Mouse (Mus musculus): ENCODE measurements around the gene Cacnb4. TPM values are rescaled to one million over a fixed set of nuclear protein-coding genes. Genes with fewer than 3 reads are reported as not detected.

Cacnb4 gene
- polyA plus RNA-seq, 1 experiment from 2014 or later: 10.4 TPM

DNA sequence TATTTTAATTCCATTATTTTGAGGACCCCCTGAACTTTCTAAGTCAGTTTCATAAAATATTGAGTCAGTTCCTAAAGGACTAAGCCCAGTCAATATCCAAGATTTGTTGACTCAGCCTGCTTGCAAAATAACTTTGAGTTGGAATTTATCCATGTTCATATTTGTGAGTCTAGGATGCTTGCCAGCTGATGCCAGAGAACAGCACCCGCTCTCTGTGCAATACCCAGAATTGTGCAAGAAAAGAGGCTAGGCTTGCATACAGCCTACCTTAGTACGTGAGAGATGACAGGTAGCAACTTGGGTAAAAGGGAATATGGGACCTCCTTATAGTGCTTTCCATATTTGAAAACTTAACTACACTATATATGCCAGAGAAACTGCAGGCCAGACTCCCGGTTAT, 171.9 kb downstream of the Cacnb4 start:
- Histone ChIP-seq H3K9me3 (no peaks in the 10 kb centered on the region), H3K4me1 (replicated peaks) (no peaks in the 10 kb centered on the region), H3K27ac (no peak overlapping the region), H3K9ac (replicated peaks) (no peak overlapping the region), H3K4me2 (replicated peaks) (no peak overlapping the region), H3K4me3 (replicated peaks) (no peak overlapping the region), H3K27me3 (no peaks in the 10 kb centered on the region), H3K36me3 (no peaks in the 10 kb centered on the region)
- WGBS: 96% methylated on average over 3 of the region's 3 CpGs
- no peak for ATAC-seq

- WGBS: 67% methylated on average over 6 of the region's 6 CpGs
- H3K9ac ChIP-seq (replicated peaks): no peak overlapping the region
Measured at GRCm38 (mm10) chr2:52499849-52500262, 176.8 kb downstream of the Cacnb4 start.

GRCm38 (mm10) chr2:52499101-52499537, 177.5 kb downstream of the Cacnb4 start:
- no peaks in the 10 kb centered on the region for H3K4me1 ChIP-seq (replicated peaks)
- no peaks in the 10 kb centered on the region for H3K36me3 ChIP-seq
- ATAC-seq: no peak
- no peak overlapping the region for H3K4me3 ChIP-seq (replicated peaks)
- no peaks in the 10 kb centered on the region for H3K27me3 ChIP-seq
- no peak overlapping the region for H3K27ac ChIP-seq
- no peak overlapping the region for H3K9ac ChIP-seq (replicated peaks)
- 74% methylated on average over 12 of the region's 12 CpGs for WGBS
- H3K9me3 ChIP-seq: no peaks in the 10 kb centered on the region
- H3K4me2 ChIP-seq (replicated peaks): no peak overlapping the region

More at GRCm38 (mm10) chr2:52499849-52500262, 176.8 kb downstream of the Cacnb4 start:
- Histone ChIP-seq H3K9me3 (no peaks in the 10 kb centered on the region), H3K4me3 (replicated peaks) (no peak overlapping the region), H3K36me3 (no peaks in the 10 kb centered on the region), H3K4me2 (replicated peaks) (no peak overlapping the region), H3K27me3 (no peaks in the 10 kb centered on the region), H3K27ac (no peak overlapping the region), H3K4me1 (replicated peaks) (no peaks in the 10 kb centered on the region)
- ATAC-seq: peak; percentile 48; the same call in 1 of the 2 replicates

GRCm38 (mm10) chr2:52495097-52495694, 181.4 kb downstream of the Cacnb4 start:
- Histone ChIP-seq H3K27ac (no peak overlapping the region), H3K27me3 (no peaks in the 10 kb centered on the region), H3K4me1 (replicated peaks) (no peaks in the 10 kb centered on the region), H3K9ac (replicated peaks) (no peak overlapping the region), H3K4me2 (replicated peaks) (no peak overlapping the region), H3K36me3 (no peaks in the 10 kb centered on the region), H3K4me3 (replicated peaks) (no peak overlapping the region), H3K9me3 (no peaks in the 10 kb centered on the region)
- 0 out of 2 replicates have a peak, but pooled peaks have one; percentile 58 for ATAC-seq
- 79% methylated on average over 11 of the region's 11 CpGs for WGBS

DNA sequence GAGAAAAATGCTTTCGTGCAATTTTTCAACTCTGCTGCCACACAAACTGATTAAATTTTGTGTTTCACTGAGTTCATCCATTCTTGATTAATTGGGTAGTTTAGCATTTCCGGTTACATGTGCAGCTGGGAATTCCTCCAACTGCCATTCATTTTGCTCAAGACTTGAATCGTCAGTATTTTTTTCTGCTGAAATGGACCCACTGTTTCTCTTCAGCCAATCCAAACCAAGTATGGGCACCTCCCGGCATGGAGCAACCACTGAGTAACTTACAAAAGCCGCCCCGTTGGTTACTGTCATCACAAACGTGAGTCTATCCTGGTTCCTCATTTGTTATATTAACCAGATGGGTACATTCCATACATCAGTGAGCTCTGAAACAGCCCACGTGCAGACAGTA, 182.4 kb downstream of the Cacnb4 start:
- H3K9me3 ChIP-seq: no peaks in the 10 kb centered on the region
- H3K4me2 ChIP-seq (replicated peaks): no peak overlapping the region
- no peaks in the 10 kb centered on the region for H3K27me3 ChIP-seq
- no peak overlapping the region for H3K27ac ChIP-seq
- 84% methylated on average over 8 of the region's 8 CpGs for WGBS
- no peak overlapping the region for H3K4me3 ChIP-seq (replicated peaks)
- H3K4me1 ChIP-seq (replicated peaks): no peaks in the 10 kb centered on the region
- no peaks in the 10 kb centered on the region for H3K36me3 ChIP-seq
- no peak for ATAC-seq
- H3K9ac ChIP-seq (replicated peaks): no peak overlapping the region

DNA sequence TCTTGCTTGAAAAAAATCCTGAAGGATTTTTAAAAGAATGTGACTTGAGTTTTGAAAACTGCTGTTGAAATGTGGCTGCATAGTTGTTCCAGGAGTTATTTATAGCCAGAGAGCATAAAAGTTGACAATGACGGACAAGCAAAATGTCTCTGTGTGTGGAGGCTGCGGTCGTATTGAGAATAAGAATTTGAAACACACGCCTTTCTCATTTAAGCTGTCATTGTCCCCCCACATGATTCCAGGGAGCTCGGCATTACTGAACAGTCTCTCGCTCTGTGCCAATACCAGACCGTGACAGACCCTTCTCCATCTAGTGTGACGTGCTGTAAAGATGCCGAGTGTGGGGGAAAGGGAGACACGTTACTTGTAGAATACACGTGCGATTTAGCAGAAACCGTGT, 183.8 kb downstream of the Cacnb4 start:
- WGBS: 75% methylated on average over 13 of the region's 13 CpGs
- H3K27me3 ChIP-seq: no peaks in the 10 kb centered on the region

DNA sequence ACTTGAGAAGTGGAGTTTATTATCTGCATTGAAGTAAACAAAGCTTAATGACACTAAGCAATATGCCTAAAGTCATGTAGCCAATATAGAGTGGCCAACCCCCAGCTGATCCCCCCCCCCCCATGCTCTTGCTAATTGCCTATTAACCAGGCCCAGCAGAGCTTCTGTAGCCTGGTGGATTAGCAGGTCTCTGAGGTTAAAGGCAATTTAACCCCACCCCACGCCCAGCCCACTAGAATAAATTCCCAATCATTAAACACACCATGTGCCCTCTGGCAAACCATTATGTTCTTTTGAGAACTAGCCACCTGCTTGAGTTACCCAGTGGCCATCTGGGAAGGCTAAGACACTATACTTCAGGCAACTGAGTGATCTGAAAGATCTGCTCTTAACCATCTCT, 186.8 kb downstream of the Cacnb4 start:
- Histone ChIP-seq H3K4me3 (replicated peaks) (no peak overlapping the region), H3K9me3 (no peaks in the 10 kb centered on the region)
- WGBS: 19% methylated on average over 1 of the region's 1 CpGs

More for the DNA sequence above, 183.8 kb downstream of the Cacnb4 start:
- no peak overlapping the region for H3K4me2 ChIP-seq (replicated peaks)
- H3K4me3 ChIP-seq (replicated peaks): no peak overlapping the region
- H3K9ac ChIP-seq (replicated peaks): no peak overlapping the region
- H3K27ac ChIP-seq: no peak overlapping the region
- ATAC-seq: no peak
- H3K36me3 ChIP-seq: no peaks in the 10 kb centered on the region
- no peaks in the 10 kb centered on the region for H3K9me3 ChIP-seq
- no peaks in the 10 kb centered on the region for H3K4me1 ChIP-seq (replicated peaks)

DNA sequence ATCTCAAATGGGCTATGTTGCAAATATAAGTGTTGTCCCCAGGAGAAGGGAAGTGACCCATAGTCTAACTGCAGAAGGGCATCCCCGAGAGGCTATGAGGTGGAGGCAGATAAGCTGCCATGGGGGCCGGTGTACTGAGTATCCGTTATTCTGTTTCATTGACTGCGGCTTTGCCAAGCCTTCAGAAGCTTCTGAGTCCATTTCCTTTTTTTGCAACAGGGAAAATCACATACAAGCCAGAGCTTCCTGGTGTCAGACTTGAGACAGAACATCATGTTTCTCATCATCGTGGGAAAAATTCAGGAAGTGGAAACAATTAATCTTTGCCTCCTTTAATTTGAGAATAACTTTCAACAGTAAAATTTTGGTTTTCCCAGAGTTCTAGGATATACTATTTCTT, 193.1 kb downstream of the Cacnb4 start:
- WGBS: 88% methylated on average over 5 of the region's 5 CpGs
- no peak for ATAC-seq

More for the DNA sequence above, 186.8 kb downstream of the Cacnb4 start:
- no peak overlapping the region for H3K4me2 ChIP-seq (replicated peaks)
- no peaks in the 10 kb centered on the region for H3K36me3 ChIP-seq
- no peak overlapping the region for H3K9ac ChIP-seq (replicated peaks)
- H3K27me3 ChIP-seq: no peaks in the 10 kb centered on the region
- H3K4me1 ChIP-seq (replicated peaks): no peaks in the 10 kb centered on the region
- no peak overlapping the region for H3K27ac ChIP-seq
- ATAC-seq: no peak

GRCm38 (mm10) chr2:52480476-52480875, 196.2 kb downstream of the Cacnb4 start:
- Histone ChIP-seq H3K36me3 (peaks cover 18% of the 10 kb centered on the region), H3K4me3 (replicated peaks) (no peak overlapping the region), H3K4me1 (replicated peaks) (no peaks in the 10 kb centered on the region), H3K4me2 (replicated peaks) (no peak overlapping the region), H3K27me3 (no peaks in the 10 kb centered on the region), H3K9ac (replicated peaks) (no peak overlapping the region), H3K27ac (no peak overlapping the region), H3K9me3 (no peaks in the 10 kb centered on the region)
- ATAC-seq: no peak
- WGBS: 89% methylated on average over 8 of the region's 8 CpGs

More for the DNA sequence above, 193.1 kb downstream of the Cacnb4 start:
- Histone ChIP-seq H3K4me1 (replicated peaks) (no peaks in the 10 kb centered on the region), H3K27me3 (no peaks in the 10 kb centered on the region), H3K36me3 (no peaks in the 10 kb centered on the region), H3K9me3 (no peaks in the 10 kb centered on the region), H3K4me3 (replicated peaks) (no peak overlapping the region), H3K27ac (no peak overlapping the region), H3K4me2 (replicated peaks) (no peak overlapping the region), H3K9ac (replicated peaks) (no peak overlapping the region)

DNA sequence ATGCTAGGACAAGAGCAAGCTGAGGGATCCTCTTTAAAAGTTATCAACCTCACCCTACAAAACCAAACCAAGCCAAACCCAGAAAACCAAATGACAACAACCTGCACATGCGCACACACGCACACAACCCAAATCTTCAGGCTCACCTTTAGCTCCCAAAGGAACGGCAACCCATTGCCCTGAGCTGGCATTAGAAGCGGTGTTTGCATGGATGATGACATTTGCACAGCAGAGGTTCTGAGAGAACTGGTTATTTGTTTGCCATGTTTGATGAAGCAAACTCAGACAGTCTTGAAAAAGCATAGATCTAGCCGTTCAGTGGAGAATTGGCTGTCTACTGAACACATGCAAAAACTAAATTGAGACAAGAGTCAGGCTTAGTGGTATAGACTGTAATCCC, 198.1 kb downstream of the Cacnb4 start:
- peaks cover 37% of the 10 kb centered on the region for H3K36me3 ChIP-seq
- H3K27me3 ChIP-seq: no peaks in the 10 kb centered on the region
- WGBS: 90% methylated on average over 5 of the region's 5 CpGs
- H3K4me1 ChIP-seq (replicated peaks): no peaks in the 10 kb centered on the region
- no peak overlapping the region for H3K27ac ChIP-seq
- H3K9ac ChIP-seq (replicated peaks): no peak overlapping the region
- no peak overlapping the region for H3K4me3 ChIP-seq (replicated peaks)
- no peaks in the 10 kb centered on the region for H3K9me3 ChIP-seq
- ATAC-seq: no peak
- no peak overlapping the region for H3K4me2 ChIP-seq (replicated peaks)

DNA sequence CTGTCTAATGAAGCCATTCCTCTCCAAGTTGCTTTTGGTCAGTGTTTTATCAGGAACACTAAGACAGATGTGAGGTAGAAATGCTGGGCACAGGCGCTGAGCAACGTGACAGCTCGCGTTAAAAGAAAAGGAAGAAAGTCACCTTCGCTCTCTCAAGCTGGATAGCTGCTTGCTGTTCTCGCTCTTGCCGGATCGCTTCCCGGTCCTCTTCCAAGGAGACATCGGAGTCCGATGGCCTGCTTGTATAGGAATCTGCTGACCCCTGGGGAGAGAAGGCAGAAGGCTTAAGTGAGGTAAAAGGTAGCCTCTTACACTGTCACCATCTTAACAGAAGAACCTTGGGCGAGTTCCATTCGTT, 199.1 kb downstream of the Cacnb4 start:
- H3K27me3 ChIP-seq: no peaks in the 10 kb centered on the region
- H3K27ac ChIP-seq: no peak overlapping the region
- ATAC-seq: no peak
- H3K4me1 ChIP-seq (replicated peaks): no peaks in the 10 kb centered on the region
- 93% methylated on average over 13 of the region's 13 CpGs for WGBS
- H3K4me2 ChIP-seq (replicated peaks): no peak overlapping the region
- H3K9ac ChIP-seq (replicated peaks): no peak overlapping the region
- no peak overlapping the region for H3K4me3 ChIP-seq (replicated peaks)
- H3K36me3 ChIP-seq: peaks cover 41% of the 10 kb centered on the region
- no peaks in the 10 kb centered on the region for H3K9me3 ChIP-seq

GRCm38 (mm10) chr2:52476801-52477549, 199.7 kb downstream of the Cacnb4 start:
- 83% methylated on average over 13 of the region's 13 CpGs for WGBS
- H3K9me3 ChIP-seq: no peaks in the 10 kb centered on the region
- no peaks in the 10 kb centered on the region for H3K4me1 ChIP-seq (replicated peaks)
- no peaks in the 10 kb centered on the region for H3K27me3 ChIP-seq
- no peak for ATAC-seq
- no peak overlapping the region for H3K9ac ChIP-seq (replicated peaks)
- H3K27ac ChIP-seq: no peak overlapping the region
- peaks cover 41% of the 10 kb centered on the region for H3K36me3 ChIP-seq
- H3K4me2 ChIP-seq (replicated peaks): no peak overlapping the region
- no peak overlapping the region for H3K4me3 ChIP-seq (replicated peaks)

Measured in midbrain, embryonic 13.5 days (tissue).